Mouse (Mus musculus) embryonic fibroblast, embryonic 13.5 days (primary cell): ENCODE results near the gene Tsc22d1. TPM values are rescaled to one million over a fixed set of nuclear protein-coding genes. Genes with fewer than 3 reads are reported as not detected.

Source experiments
- H3K27ac ChIP-seq: 2 replicates; pipeline ENCODE4 v1.5.1; 2012; ENCODE audit warnings: low read length, control low read depth, inconsistent platforms; ENCODE audit not compliant: insufficient read depth
- H3K4me1 ChIP-seq: 2 replicates; pipeline ENCODE4 v1.6.1; 2011; ENCODE audit warnings: low read length; ENCODE audit not compliant: control insufficient read depth, insufficient read depth
- H3K4me3 ChIP-seq: 2 replicates; pipeline ENCODE4 v1.5.1; 2011; ENCODE audit warnings: mild to moderate bottlenecking, control low read depth, low read length; ENCODE audit not compliant: insufficient read depth
- CTCF ChIP-seq: IDR thresholded peaks from 2 replicates; pipeline ENCODE4 v1.5.1; 2011; ENCODE audit warnings: mild to moderate bottlenecking, control low read depth, low read length, moderate library complexity, borderline replicate concordance; ENCODE audit not compliant: insufficient read depth
- POLR2A ChIP-seq: IDR thresholded peaks from 2 replicates; pipeline ENCODE4 v1.6.1; 2011; ENCODE audit warnings: low read depth, mild to moderate bottlenecking, control low read depth, low read length, moderate library complexity
- polyA plus RNA-seq: library from polyadenylated mRNA; stranded (reverse); fragments of >200 nt; gene quantifications from 2 replicates; pipeline ENCODE4 v1.2.4, GENCODE M21; 2011; ENCODE audit warnings: low read depth; ENCODE audit not compliant: missing spikeins, insufficient read length

The Tsc22d1 gene
- polyA plus RNA-seq, 1 experiment = 370 TPM

DNA sequence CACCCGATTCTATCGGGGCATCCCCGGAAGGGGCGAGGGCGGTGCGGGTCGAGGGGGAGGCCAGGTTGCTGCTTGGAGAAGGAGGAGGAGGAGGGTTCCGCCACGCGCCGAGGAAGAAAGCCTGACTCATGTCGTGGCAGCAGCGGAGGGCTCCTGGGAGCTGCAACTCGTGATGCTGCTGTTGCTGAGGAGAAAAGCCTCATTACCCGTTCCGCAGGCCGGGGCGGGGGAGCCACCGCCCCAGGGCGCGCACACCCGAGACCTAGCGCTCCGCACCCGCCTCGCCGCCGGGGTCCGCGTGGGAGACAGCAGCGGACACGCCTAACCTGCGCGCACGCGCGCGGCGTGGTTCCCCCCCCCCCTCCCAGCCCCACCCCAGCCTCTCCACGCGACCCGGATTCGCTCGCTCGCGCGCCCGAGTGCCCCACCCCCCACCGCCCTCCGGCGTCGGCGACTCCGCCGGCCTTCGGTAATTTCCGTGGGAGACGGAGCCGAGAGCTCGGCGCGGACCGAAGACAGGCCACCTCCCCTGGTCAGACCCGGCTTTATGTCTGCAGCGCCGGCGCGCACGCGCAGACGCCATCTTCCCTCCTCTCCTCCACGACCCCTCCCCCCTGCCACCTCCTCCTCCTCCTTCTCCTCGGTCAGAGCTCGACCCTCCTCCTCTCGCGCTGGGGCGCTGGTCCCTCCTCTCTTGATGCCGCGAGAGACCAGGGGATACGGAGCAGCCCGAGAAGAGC is 469 bp upstream of the Tsc22d1 start:
- H3K4me3 ChIP-seq = peak overlapping the region; percentile 68
- H3K4me1 ChIP-seq = peaks cover 10% of the 10 kb centered on the region
- peak overlapping the region; percentile 66 for H3K27ac ChIP-seq
- TF ChIP-seq POLR2A (peak; percentile 74), CTCF (no peak)

DNA sequence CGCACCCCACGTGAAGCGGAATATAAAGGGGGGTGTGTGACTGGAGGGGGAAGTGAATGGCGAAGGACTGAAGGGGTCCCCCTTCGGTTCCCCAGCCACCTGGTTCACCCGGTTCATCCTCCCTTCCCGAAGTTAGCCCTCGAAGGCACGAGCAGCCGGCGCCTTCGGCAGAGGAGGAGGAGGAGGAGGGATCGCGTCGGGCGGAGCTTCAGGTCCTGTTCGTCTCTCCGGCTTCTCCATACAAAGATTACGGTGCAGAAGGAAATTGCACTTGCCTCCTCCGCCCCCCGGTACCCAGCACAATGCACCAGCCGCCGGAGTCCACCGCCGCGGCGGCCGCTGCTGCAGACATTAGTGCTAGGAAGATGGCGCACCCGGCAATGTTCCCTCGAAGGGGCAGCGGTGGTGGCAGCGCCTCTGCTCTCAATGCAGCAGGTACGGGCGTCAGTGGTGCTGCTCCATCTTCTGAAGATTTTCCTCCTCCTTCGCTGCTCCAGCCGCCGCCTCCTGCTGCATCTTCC is 1.1 kb downstream of the Tsc22d1 start:
- no peak for TF ChIP-seq CTCF
- TF ChIP-seq POLR2A = peak; percentile 56
- Histone ChIP-seq H3K27ac (no peak overlapping the region), H3K4me1 (peaks cover 13% of the 10 kb centered on the region), H3K4me3 (peak overlapping the region; percentile 68)

- no peak overlapping the region for H3K27ac ChIP-seq
- peak overlapping the region; percentile 68 for H3K4me3 ChIP-seq
- TF ChIP-seq POLR2A (no peak), CTCF (no peak)
- H3K4me1 ChIP-seq = peaks cover 13% of the 10 kb centered on the region
Measured at GRCm38 (mm10) chr14:76416366-76417040, 1.7 kb downstream of the Tsc22d1 start.

GRCm38 (mm10) chr14:76417346-76417745 is 2.6 kb downstream of the Tsc22d1 start:
- Histone ChIP-seq H3K27ac (no peak overlapping the region), H3K4me3 (no peak overlapping the region), H3K4me1 (peaks cover 13% of the 10 kb centered on the region)
- TF ChIP-seq CTCF (no peak), POLR2A (no peak)

DNA sequence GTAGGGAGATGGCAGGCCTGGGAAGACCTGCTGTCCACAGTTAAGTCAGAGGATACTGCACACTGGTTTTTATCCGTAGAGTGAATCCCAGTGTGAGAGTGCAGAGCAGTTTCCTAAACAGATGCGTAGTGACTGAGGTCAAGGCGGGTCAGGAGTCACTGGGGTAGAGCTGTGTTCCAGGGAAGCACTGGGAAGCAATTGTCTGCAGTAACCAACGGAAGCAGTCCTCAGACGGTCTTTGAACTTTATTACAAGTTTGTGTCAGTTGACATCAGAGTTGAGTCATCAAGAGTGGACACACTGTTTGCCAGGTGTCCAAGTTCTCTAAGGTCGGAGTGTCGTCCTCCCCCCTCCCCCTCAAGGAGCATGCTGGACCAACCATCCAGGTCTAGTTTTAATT is 6.0 kb downstream of the Tsc22d1 start:
- Histone ChIP-seq H3K4me3 (no peak overlapping the region), H3K4me1 (peaks cover 13% of the 10 kb centered on the region), H3K27ac (no peak overlapping the region)
- TF ChIP-seq POLR2A = no peak

- TF ChIP-seq CTCF (no peak), POLR2A (no peak)
- H3K4me1 ChIP-seq = peaks cover 13% of the 10 kb centered on the region
- no peak overlapping the region for H3K27ac ChIP-seq
Measured at GRCm38 (mm10) chr14:76421162-76421561, 6.4 kb downstream of the Tsc22d1 start.

GRCm38 (mm10) chr14:76425422-76425821 is 10.7 kb downstream of the Tsc22d1 start:
- no peak overlapping the region for H3K4me3 ChIP-seq
- H3K27ac ChIP-seq = no peak overlapping the region
- H3K4me1 ChIP-seq = peaks cover 2% of the 10 kb centered on the region; the same call in 1 of the 2 replicates
- TF ChIP-seq POLR2A (no peak), CTCF (peak; percentile 21; the same call in 1 of the 2 replicates)

More at GRCm38 (mm10) chr14:76421162-76421561, 6.4 kb downstream of the Tsc22d1 start:
- H3K4me3 ChIP-seq = no peak overlapping the region

GRCm38 (mm10) chr14:76425986-76426530 is 11.3 kb downstream of the Tsc22d1 start:
- TF ChIP-seq POLR2A (no peak), CTCF (no peak)
- H3K4me3 ChIP-seq = no peak overlapping the region

DNA sequence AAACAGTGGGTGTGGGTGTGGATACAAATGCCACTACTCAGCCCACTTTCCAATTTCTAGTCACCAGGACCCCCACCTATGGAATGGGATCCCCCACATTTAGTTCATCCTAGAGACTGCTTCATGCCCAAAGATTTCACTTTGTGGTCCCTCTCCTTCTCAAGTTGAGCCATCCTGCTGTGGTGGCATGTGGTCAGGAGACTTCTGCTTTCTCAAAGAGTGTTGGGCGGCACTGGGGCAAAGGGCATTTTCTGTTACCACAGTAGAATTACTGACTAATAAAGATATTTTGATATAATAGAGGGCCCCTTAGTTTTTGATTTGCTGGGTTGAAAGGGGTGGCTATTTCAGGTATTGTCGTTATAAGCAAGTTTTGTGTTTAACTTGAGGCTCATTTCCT is 14.1 kb downstream of the Tsc22d1 start:
- Histone ChIP-seq H3K4me1 (no peaks in the 10 kb centered on the region), H3K27ac (no peak overlapping the region), H3K4me3 (no peak overlapping the region)
- TF ChIP-seq CTCF (no peak), POLR2A (no peak)

More at GRCm38 (mm10) chr14:76425986-76426530, 11.3 kb downstream of the Tsc22d1 start:
- Histone ChIP-seq H3K4me1 (no peaks in the 10 kb centered on the region), H3K27ac (no peak overlapping the region)

DNA sequence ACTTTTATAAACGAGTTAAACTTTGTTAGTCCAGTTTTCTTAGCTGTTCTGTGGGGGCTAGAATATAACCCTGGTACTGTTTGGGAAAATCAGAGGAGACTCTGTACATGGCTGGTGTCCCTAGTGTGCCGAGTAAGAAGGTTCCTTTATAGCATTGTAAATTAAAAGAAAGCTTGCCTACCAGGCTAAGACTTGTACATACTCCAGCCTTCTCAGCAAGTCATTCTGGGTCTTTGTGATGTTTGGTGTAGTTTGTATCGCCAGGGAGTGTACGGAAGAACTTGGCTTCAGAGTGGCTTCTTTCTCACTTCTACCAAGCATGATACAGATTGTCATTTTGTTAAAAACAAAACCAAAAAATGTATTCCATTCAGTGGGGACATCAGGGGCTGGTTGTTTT is 17.2 kb downstream of the Tsc22d1 start:
- no peaks in the 10 kb centered on the region for H3K4me1 ChIP-seq
- H3K4me3 ChIP-seq = no peak overlapping the region
- TF ChIP-seq POLR2A (no peak), CTCF (no peak)
- no peak overlapping the region for H3K27ac ChIP-seq
